Mouse (Mus musculus) kidney, embryonic 15.5 days (tissue): Measurements from ENCODE around the gene Gm36210. TPM values are rescaled to one million over a fixed set of nuclear protein-coding genes. Genes with fewer than 3 reads are reported as not detected.
A peak's percentile ranks its signal among the peaks of the same experiment; 100 is the strongest.

Experiments used
- ATAC-seq: fragments of 200-750 bp; cut with Nextera tagmentation; replicated peaks from 2 replicates; pipeline ENCODE4 v1.8.0; 2017; ENCODE audit warnings: moderate TSS enrichment; ENCODE audit not compliant: low FRiP score
- H3K27ac ChIP-seq: fragments of 300-500 bp; sonication (generic); 2 replicates; pipeline ENCODE4 v1.5.1; 2015; ENCODE audit warnings: mild to moderate bottlenecking, inconsistent platforms
- H3K27me3 ChIP-seq: fragments of 300-500 bp; sonication (generic); 2 replicates; pipeline ENCODE4 v1.6.1; 2015; ENCODE audit warnings: inconsistent platforms
- H3K36me3 ChIP-seq: fragments of 300-500 bp; sonication (generic); 2 replicates; pipeline ENCODE4 v1.6.1; 2015; ENCODE audit warnings: inconsistent platforms
- H3K4me1 ChIP-seq: fragments of 300-500 bp; sonication (generic); 2 replicates; pipeline ENCODE4 v1.6.1; 2015; ENCODE audit warnings: inconsistent platforms
- H3K4me2 ChIP-seq: fragments of 300-500 bp; sonication (generic); 2 replicates; pipeline ENCODE4 v1.6.1; 2015; ENCODE audit warnings: moderate library complexity, mild to moderate bottlenecking, inconsistent platforms
- H3K4me3 ChIP-seq: fragments of 300-500 bp; sonication (generic); replicated peaks from 2 replicates; pipeline ENCODE4 v1.5.1; 2015; ENCODE audit warnings: mild to moderate bottlenecking, inconsistent platforms
- H3K9ac ChIP-seq: fragments of 300-500 bp; sonication (generic); 2 replicates; pipeline ENCODE4 v1.6.1; 2015; ENCODE audit warnings: mild to moderate bottlenecking, inconsistent platforms
- H3K9me3 ChIP-seq: fragments of 300-500 bp; sonication (generic); replicated peaks from 2 replicates; pipeline ENCODE4 v1.6.1; 2016; ENCODE audit warnings: inconsistent platforms
- WGBS: fragments of 180-500 bp; shearing (Covaris S2); methylation state at CpG from one replicate; pipeline ENCODE4 v1.1.7; 2015; ENCODE audit warnings: mixed read lengths; 5-methylcytosine and 5-hydroxymethylcytosine counted together
- polyA plus RNA-seq: library from polyadenylated mRNA; unstranded; fragments of >200 nt; fragmentation: Nextera tagmentation; extraction: Ambion mirVana; gene quantifications from 2 replicates; pipeline ENCODE4 v1.2.1, GENCODE M21; 2015

Gene Gm36210
- polyA plus RNA-seq, 1 experiment from 2014 or later: not detected

DNA sequence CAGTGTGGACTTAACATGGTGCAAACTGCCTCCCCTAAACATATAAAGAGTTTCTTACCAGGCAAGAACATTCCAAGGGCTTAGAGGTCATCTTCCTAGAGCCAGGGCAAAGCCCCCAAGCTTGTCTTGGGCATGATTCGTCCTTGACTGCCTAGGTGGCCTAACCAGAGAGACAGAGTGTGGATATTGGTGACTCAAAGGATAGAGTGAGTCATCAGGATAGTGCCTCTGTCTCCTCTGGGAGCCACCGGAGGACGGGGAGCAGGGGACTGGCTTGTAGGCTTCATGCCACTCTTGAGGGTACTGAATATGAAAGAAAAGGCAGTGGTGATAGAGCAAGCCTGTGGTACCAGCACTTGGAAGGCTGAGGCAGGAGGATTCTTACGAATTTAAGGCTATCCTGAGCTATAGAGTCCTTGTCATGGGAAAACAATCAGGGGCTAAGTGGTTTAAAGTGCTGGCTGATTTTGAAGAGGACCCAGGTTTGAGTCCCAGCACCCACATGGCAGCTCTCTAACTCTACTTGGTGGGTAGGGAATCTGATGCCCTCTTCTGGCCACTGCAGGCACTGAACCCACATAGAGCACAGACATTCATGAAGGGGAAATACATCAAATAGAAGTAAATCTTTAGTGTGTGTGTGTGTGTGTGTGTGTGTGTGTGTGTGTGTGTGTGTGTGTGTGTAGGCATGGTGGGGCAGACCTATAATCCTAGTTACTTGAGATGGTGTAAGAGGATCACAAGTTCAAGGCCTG, 28.0 kb upstream of the Gm36210 start:
- Histone ChIP-seq H3K36me3 (no peaks in the 10 kb centered on the region), H3K4me1 (no peaks in the 10 kb centered on the region)
- WGBS: 79% methylated on average over 4 of the region's 4 CpGs

DNA sequence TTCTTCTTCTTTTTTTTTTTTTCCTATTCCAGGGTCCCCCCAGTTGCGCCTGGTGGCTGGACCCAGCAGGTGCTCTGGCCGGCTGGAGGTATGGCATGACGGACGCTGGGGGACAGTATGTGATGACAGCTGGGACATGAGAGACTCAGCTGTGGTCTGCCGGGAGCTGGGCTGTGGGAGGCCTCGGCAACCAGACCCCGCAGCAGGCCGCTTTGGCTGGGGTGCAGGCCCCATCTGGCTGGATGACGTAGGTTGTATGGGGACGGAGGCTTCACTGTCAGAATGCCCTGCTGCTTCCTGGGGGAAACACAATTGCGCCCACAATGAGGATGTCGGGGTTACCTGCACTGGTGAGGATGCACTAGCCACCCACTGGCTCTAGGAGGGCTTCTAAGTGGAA, 26.8 kb upstream of the Gm36210 start:
- Histone ChIP-seq H3K27ac (no peak overlapping the region), H3K4me3 (no peak overlapping the region), H3K4me2 (no peak overlapping the region), H3K4me1 (peaks cover 3% of the 10 kb centered on the region; the same call in 1 of the 2 replicates), H3K36me3 (no peaks in the 10 kb centered on the region), H3K27me3 (no peaks in the 10 kb centered on the region), H3K9ac (no peak overlapping the region), H3K9me3 (0 out of 2 replicates have a peak, but pooled peaks cover 3% of the 10 kb centered on the region)
- WGBS: 80% methylated on average over 12 of the region's 12 CpGs
- ATAC-seq: no peak

More for the DNA sequence above, 28.0 kb upstream of the Gm36210 start:
- Histone ChIP-seq H3K27ac (no peak overlapping the region), H3K4me2 (no peak overlapping the region), H3K27me3 (no peaks in the 10 kb centered on the region), H3K4me3 (no peak overlapping the region), H3K9ac (no peak overlapping the region), H3K9me3 (0 out of 2 replicates have a peak, but pooled peaks cover 3% of the 10 kb centered on the region)
- ATAC-seq: no peak

- Histone ChIP-seq H3K9me3 (no peaks in the 10 kb centered on the region), H3K9ac (no peak overlapping the region), H3K27ac (no peak overlapping the region), H3K4me1 (peaks cover 47% of the 10 kb centered on the region), H3K4me3 (peak overlapping the region; percentile 2; the same call in 1 of the 2 replicates), H3K27me3 (no peaks in the 10 kb centered on the region), H3K4me2 (peak overlapping the region; percentile 14; the same call in 1 of the 2 replicates), H3K36me3 (no peaks in the 10 kb centered on the region)
- 49% methylated on average over 17 of the region's 17 CpGs for WGBS
- no peak for ATAC-seq
These were observed 22.0 kb upstream of the Gm36210 start for GRCm38 (mm10) chr7:4928323-4928722.

- Histone ChIP-seq H3K4me1 (peaks cover 54% of the 10 kb centered on the region), H3K4me3 (peak overlapping the region; percentile 2; the same call in 1 of the 2 replicates), H3K27me3 (no peaks in the 10 kb centered on the region), H3K36me3 (no peaks in the 10 kb centered on the region), H3K27ac (peak overlapping the region; percentile 41; the same call in 1 of the 2 replicates), H3K4me2 (0 out of 2 replicates have a peak overlapping the region, but pooled peaks have one; percentile 14), H3K9ac (no peak overlapping the region), H3K9me3 (no peaks in the 10 kb centered on the region)
- ATAC-seq: no peak
- 55% methylated on average over 8 of the region's 8 CpGs for WGBS
These were observed 21.4 kb upstream of the Gm36210 start for GRCm38 (mm10) chr7:4927711-4928110.

DNA sequence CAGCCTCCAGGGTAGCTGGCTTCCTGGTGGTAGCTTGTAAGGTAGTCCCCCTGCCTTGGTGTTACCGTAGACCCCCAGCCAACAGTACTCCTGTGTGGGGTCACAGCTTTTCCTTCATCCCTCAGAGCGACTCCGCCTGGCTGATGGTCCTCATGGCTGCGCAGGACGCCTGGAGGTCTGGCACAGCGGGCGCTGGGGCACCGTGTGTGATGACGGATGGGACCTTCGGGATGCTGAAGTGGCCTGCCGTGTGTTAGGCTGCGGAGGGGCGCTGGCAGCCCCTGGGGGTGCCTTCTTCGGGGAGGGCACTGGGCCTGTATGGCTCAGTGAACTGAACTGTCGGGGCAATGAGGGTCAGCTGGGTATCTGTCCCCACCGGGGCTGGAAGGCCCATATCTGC, 20.5 kb upstream of the Gm36210 start:
- WGBS: 66% methylated on average over 16 of the region's 16 CpGs
- H3K9ac ChIP-seq: peak overlapping the region; percentile 19; the same call in 1 of the 2 replicates
- no peaks in the 10 kb centered on the region for H3K9me3 ChIP-seq
- H3K4me1 ChIP-seq: peaks cover 62% of the 10 kb centered on the region
- H3K27me3 ChIP-seq: no peaks in the 10 kb centered on the region
- H3K4me2 ChIP-seq: 0 out of 2 replicates have a peak overlapping the region, but pooled peaks have one; percentile 84
- H3K27ac ChIP-seq: peak overlapping the region; percentile 92; the same call in 1 of the 2 replicates
- H3K4me3 ChIP-seq: no peak overlapping the region
- H3K36me3 ChIP-seq: no peaks in the 10 kb centered on the region
- no peak for ATAC-seq

DNA sequence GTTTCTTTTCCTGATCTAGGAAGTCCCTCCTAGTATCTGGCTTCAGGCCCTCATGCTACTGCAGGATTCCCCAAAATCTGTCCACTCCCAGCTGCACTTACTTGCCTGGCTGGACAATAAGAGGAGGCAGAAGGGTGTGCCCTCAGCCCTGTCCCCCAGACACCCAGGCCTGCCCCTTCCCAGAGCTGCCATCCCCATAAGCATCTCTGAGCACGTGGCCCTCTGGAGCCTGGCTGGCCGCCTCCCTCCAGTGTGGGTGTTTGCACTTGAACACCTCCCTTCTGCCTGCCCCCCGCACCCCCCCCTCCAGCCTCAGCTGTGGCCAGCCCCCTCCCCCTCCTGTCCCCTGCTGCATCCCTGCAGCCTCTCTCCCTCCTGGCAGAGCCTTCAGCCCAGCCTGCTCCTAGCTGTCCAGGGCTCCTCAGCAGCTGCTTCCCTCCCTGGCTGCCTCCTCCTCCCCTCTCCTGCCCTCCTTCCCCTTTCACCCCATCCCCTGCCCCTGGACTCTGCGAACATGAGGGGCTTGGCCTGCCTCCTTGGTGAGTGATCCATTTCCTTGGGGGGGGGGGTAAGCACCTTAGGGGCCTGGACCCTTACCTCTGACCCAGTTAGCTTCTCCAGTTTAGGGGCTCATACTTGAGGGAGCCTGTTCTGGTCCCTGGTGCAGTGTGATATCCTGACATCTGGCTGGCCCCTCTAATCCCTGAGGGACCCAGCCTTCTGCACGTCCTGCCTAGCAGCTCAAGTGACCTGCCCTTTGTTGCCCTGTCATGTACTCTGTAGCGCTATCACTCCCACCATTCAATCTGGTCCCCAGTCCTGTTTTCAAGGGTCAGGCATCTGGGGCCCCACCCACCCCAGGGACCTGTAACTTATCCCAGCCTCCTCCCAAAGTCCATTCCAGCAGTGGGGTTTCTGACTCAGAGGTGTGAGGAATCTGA, 19.4 kb upstream of the Gm36210 start, which contains the start of gene Ssc5d:
TSS of gene Ssc5d (plus strand) at position 345 of the 941 bp plus-strand sequence.
- peak; percentile 43 for ATAC-seq
- WGBS: 8% methylated on average over 6 of the region's 6 CpGs
- H3K9me3 ChIP-seq: no peaks in the 10 kb centered on the region
- H3K36me3 ChIP-seq: peaks cover 6% of the 10 kb centered on the region
- H3K4me1 ChIP-seq: peaks cover 72% of the 10 kb centered on the region
- H3K4me3 ChIP-seq: 0 out of 2 replicates have a peak within 1 kb of the TSS, but pooled peaks have one; percentile 1
- peak within 1 kb of the TSS; percentile 92 for H3K27ac ChIP-seq
- H3K4me2 ChIP-seq: peak within 1 kb of the TSS; percentile 84
- H3K9ac ChIP-seq: peak within 1 kb of the TSS; percentile 19; the same call in 1 of the 2 replicates
- H3K27me3 ChIP-seq: no peaks in the 10 kb centered on the region

- Histone ChIP-seq H3K4me1 (peaks cover 75% of the 10 kb centered on the region), H3K36me3 (peaks cover 14% of the 10 kb centered on the region), H3K27ac (peak overlapping the region; percentile 92), H3K4me3 (0 out of 2 replicates have a peak overlapping the region, but pooled peaks have one; percentile 1), H3K9ac (no peak overlapping the region), H3K27me3 (no peaks in the 10 kb centered on the region), H3K4me2 (peak overlapping the region; percentile 84), H3K9me3 (no peaks in the 10 kb centered on the region)
- peak; percentile 41 for ATAC-seq
- 4% methylated on average over 3 of the region's 4 CpGs for WGBS
These were observed 18.6 kb upstream of the Gm36210 start for GRCm38 (mm10) chr7:4924891-4925301.

DNA sequence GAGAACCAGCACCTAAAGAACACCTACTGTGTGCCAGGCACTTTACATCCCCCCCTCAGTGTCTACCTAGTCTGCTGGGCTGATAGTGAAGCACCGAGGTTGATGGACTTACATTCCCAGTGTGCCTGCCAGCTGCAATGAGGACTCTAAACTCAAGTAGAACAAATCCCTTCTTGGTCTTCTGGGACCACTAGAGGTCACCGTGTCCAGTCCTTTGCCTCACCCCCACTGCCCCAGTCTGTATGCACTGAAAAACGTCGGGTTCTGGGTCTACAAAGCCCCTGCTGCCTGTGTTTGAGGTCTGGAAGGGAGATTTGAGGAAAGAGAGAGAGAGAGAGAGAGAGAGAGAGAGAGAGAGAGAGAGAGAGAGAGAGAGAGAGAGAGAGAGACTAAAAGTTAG, 18.2 kb upstream of the Gm36210 start:
- H3K4me1 ChIP-seq: peaks cover 75% of the 10 kb centered on the region
- no peaks in the 10 kb centered on the region for H3K9me3 ChIP-seq
- no peak overlapping the region for H3K9ac ChIP-seq
- peak overlapping the region; percentile 92 for H3K27ac ChIP-seq
- H3K36me3 ChIP-seq: peaks cover 18% of the 10 kb centered on the region
- H3K27me3 ChIP-seq: no peaks in the 10 kb centered on the region
- 4% methylated on average over 4 of the region's 4 CpGs for WGBS
- ATAC-seq: no peak
- peak overlapping the region; percentile 38 for H3K4me3 ChIP-seq
- peak overlapping the region; percentile 84 for H3K4me2 ChIP-seq

- no peaks in the 10 kb centered on the region for H3K27me3 ChIP-seq
- peak overlapping the region; percentile 49 for H3K9ac ChIP-seq
- H3K27ac ChIP-seq: peak overlapping the region; percentile 92
- H3K4me1 ChIP-seq: peaks cover 75% of the 10 kb centered on the region
- peaks cover 25% of the 10 kb centered on the region for H3K36me3 ChIP-seq
- H3K9me3 ChIP-seq: no peaks in the 10 kb centered on the region
- ATAC-seq: peak; percentile 7
- 5% methylated on average over 37 of the region's 37 CpGs for WGBS
- H3K4me3 ChIP-seq: peak overlapping the region; percentile 38
- H3K4me2 ChIP-seq: peak overlapping the region; percentile 84
These were observed 17.5 kb upstream of the Gm36210 start for GRCm38 (mm10) chr7:4923586-4924364.

DNA sequence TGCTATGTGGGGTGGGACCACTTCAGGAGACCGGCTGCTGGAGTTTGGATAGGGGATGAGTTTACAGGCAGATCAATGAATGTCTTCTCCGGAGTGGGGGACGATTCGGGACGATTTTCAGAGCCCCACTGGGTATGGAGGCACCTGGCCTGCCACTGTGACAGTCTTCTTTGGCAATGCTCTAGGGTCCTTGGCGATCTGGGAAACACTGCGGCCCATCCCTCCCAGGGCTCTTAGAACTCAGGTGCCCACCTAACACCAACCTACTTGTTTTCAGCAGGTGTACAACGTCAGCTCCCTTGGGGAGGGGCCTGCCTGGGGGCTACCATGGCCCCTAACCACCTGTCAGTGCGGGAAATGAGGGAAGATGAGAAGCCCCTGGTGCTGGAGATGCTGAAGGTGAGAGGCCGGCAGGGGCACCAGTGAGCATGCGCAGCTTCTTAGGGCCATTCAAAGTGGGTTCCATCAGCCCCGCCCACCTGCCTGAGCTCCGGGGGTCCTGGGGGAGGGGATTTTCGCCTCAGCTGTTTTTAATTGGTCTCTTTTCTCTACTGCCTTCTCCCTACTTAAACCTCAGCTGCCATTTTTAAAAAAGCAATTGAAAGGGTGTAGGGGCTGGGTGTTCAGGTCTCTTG, 16.7 kb upstream of the Gm36210 start:
- peaks cover 33% of the 10 kb centered on the region for H3K36me3 ChIP-seq
- H3K27ac ChIP-seq: peak overlapping the region; percentile 92
- peak overlapping the region; percentile 84 for H3K4me2 ChIP-seq
- WGBS: 1% methylated on average over 14 of the region's 14 CpGs
- ATAC-seq: peak; percentile 12
- H3K9me3 ChIP-seq: no peaks in the 10 kb centered on the region
- H3K27me3 ChIP-seq: no peaks in the 10 kb centered on the region
- H3K9ac ChIP-seq: peak overlapping the region; percentile 49
- H3K4me1 ChIP-seq: peaks cover 72% of the 10 kb centered on the region
- H3K4me3 ChIP-seq: peak overlapping the region; percentile 38
